Mouse (Mus musculus) adrenal gland, postnatal 10 days (tissue): Measurements from ENCODE around the gene Cacng6. TPM values are rescaled to one million over a fixed set of nuclear protein-coding genes. Genes with fewer than 3 reads are reported as not detected.

Experiments used
- DNase-seq: peaks from one replicate; pipeline ENCODE4 v3.0.0; 2021; ENCODE audit warnings: mixed read lengths
- total RNA-seq, 2 experiments: library from RNA; stranded (reverse); gene quantifications; 2 replicates each; pipeline ENCODE4 v1.2.3; 2021

Cacng6 gene
- total RNA-seq, 2 experiments from 2014 or later, result 1.5 to 6.5 TPM

DNA sequence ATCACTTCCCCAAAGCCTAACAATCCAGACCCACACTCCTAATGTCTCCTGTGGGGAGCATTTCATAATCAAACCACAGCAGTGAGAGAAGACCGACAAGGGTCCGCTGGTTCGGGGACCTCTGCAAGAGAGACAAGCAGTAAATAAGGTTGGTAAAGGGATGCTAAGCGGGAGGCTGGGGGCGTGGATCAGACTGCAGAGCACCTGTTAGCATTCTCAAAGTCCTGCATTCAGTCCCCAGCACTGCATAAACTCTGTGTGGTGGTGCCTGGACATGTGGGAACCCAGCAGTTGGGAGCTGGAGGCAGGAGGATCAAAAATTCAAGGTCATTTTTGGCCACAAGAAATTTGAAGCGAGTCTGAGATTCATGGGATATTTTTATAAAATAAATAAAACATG lies 4.1 kb upstream of the Cacng6 start:
- DNase-seq, result no peak

DNA sequence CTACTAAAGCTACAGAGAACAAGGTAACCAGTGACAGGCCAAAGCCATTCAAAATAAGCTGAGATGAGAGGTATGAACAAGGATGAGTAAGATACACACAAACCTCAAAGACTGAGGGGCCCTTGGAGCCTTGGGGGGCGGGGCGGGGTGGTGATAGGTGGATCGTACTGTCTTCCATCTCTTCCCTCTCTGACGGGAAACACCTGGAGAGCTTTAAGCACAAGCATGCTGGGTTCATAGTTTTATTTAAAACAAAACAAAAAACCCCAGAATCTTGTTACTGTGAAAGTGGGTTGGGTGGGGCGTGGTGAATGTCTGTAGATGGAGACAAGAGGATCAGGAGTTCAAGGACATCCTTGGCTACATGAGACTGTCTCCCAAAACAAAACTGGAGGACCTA lies 3.5 kb upstream of the Cacng6 start:
- DNase-seq, result no peak

DNA sequence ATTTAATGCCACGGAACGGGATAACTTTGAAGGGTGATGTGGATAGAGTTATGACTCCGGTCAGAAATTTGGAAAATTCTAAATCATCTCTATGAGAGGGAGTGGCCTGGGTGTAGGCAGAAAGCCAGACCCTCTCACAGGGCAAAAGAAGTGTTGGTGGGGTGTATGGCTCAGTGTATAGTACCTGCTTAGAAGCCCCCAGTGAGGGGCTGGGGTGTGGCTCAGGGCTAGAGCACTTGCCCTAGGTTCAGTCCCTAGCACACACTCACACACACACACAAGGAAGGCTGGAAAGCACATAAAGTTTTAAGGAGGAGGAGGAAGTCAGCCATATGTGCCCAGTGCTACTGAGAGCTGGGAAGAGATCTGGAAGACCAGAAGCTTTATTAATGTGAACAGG lies 2.7 kb upstream of the Cacng6 start:
- DNase-seq, result no peak

DNA sequence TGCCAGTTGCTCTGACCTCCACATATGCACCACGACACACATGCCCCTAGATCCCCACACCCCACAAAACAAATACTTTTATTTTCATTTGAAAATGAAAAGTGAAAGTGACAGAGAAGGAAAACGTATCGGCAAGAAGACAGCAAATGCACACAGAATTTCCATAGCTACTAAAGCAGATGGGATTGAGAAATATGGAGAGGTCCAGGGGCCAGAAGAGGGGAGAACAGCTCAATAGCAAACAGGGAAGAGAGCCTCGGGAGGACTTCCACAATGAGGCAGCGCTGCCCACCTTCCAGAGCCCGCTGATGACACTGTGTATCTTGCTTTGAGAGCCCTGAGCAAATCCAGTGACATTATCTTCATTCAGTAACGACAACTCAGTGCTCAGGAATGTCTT lies 1.9 kb upstream of the Cacng6 start:
- DNase-seq, result no peak

DNA sequence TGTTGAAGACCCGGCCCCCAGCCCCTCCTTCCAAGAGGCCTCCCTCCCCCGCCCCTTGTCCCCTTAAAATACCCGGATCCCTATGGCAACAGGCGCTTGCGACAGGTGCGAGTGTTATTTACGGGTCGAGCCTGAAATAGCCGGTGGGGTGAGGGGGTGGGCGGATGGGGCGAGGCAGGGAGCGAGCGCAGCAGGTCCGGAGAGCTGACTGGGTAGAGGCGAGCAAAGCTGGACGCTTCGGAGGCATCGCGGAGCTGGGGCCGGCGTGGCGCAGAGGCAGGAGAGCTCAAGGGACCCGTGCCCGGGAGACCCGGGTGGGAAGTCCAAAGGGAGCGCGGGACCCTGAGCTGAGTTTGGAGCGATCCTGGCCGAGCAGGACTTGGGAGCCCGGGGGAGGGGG lies 565 bp upstream of the Cacng6 start:
- peak; percentile 15 for DNase-seq

DNA sequence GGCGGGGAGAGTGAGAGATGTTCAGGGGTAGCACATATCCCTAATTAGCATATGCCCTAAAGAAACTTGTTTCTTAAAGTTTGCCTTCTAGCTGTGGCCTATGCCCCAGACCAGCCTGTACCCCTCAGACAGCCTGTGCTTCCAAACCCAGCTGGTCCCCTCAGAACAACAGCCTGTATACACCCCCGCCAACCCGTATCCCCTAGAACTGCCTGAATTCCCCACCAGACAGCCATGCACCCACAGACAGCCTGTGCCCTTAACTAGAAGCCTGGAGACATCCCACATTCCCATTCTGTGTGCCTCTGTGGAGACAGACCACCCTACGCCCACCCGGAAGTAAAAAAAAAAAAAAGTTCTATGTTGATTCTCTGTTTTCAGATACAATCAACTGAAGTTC lies 1.1 kb downstream of the Cacng6 start:
- no peak for DNase-seq

DNA sequence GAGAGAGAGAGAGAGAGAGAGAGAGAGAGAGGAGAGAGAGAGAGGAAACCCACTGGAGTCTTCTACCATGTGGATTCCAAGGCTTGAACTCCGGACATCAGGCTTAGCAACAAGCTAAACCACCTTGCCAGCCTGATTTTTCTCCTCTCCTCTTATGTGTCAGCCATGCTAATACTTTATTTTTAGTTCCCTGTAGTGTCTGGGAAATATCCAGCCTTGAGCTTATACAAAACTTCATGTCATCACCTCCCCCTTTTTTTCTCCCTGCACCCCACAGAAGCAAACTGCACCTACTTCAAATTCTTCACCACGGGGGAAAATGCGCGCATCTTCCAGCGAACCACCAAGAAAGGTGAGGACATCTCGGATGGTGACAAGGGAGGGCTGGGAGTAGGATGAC lies 6.2 kb downstream of the Cacng6 start:
- DNase-seq, result no peak

DNA sequence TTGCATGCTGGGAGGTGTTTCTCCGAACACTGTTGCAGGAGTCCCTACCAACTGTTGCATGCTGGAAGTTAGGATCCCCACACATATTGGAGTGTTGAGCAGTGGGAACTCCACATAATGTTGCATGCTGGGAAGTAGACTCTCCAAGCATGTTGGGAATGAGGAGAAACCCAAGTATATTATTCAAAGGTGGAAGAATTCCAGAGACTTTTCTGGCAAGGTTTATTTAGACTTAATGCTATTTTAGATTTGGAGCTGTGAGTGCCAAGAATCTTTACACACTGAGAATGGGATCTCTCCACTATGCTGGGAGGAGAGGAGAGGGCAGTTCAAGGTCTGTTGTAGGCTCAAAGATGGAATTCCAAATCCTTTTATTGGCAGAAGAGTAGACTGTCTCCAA lies 8.1 kb downstream of the Cacng6 start:
- no peak for DNase-seq

DNA sequence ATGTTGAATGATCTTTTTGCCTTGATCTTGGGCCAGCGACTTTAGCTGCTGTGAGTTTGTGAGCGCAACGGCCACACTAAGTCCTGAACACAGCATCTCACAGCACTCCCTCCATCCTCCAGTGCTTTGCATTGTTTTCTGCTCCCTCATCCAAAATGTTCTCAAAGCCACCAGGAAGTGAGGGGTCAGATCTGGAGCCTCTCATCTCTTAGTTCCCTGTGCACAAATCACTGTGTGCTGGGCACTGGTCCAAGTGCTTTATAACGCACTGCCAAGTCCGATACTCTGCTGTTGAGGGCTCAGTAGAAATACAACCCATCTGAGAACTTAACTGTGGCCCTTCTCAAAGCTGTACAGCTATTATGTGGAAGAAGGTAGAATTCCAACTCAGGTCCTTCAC lies 13.9 kb downstream of the Cacng6 start:
- DNase-seq, result peak; percentile 58

DNA sequence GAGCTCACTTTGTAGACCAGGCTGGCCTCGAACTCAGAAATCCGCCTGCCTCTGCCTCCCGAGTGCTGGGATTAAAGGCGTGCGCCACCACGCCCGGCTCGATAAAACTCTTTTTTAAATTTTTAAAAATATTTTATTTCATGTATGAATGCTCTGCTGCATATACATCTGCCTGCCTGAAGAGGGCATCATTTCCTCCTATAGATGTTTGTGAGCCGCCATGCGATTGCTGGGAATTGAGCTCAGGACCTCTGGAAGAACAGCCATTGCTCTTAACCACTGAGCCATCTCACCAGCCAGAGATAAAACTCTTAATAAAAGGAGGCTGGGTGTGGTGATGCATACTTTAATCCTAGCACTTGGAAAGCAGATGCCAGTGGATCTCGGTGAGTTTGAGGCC lies 16.0 kb downstream of the Cacng6 start:
- no peak for DNase-seq

DNA sequence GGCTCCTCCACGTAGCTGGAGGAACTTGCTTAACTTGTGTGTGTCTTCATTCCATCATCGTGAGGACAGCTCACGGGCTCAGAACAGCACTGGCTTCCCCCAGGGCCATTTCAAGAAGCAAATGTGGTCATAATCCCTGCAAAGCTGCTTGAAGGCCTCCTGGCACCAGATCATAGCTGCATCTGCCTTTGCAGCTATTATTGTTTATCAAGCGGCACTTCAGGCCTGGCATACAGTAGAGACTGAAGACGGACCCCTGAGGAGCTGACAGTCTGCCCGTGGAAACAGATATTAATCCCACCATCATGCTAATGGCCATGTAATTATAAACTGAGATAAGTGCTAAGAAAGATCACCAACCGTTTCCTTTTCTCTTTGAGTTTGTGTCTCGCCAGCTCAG lies 16.5 kb downstream of the Cacng6 start:
- no peak for DNase-seq

DNA sequence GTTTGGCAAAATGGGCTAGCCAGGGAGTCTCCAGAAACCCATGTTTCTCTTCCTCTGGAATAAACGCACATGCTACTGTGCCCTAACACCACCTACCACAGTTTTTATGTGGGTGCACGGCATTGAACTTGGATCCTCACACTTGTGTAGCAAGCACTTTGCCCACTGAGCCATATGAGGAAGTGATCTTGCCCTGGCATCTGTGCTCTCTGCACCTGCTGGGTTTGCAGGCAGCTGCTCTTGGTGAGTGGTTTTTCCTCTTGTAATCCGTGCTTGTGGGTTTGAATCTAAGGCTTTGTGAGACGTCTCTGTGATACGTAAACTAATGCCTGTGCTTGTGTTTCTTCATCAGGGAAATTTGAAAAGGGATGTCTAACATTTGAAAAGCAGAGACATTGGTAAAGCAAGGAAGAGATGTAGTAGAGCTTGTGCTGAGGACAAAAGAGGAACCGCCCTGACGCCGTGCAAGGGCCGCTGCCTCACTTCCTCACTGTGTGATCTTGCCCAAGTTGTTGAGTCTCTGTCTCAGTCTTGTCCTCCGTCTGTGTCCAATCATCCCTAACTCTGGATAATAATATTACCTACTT lies 18.6 kb downstream of the Cacng6 start:
- no peak for DNase-seq

DNA sequence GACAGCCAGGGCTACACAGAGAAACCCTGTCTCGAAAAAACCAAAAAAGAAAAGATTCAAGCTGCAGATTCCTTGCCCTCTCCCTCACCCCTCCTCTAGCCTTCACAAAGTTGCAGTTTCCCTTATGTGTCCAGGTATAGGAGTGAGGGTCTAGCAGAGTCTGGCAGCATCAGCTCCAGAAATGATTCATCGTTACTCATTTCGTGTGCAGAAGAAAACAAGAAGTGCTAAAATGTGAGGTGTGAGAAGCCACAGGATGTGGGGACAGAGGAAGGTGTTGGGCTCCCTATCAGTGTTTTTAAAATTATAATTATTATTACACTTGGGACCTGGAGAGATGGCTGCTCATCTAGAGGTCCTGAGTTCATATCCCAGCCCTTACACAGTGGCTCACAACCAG lies 20.7 kb downstream of the Cacng6 start:
- no peak for DNase-seq

DNA sequence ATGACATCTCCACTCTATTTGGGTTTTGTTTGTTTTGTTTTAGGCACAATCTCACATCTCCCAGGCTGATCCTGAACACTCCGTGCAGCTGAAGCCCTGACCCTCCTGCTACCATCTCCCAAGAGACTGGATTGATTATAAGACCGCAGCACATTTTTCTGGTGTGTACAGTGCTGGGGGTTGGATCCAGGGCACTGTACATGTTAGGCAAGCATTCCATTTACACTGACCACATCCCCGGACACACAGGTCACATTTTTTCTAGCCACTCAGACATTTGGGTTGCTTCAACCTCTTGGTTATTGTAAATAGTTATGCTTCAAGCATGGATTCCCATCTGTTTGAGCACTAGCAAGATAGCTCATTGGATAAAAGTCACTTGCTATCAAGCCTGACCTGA lies 22.6 kb downstream of the Cacng6 start:
- DNase-seq, result no peak

DNA sequence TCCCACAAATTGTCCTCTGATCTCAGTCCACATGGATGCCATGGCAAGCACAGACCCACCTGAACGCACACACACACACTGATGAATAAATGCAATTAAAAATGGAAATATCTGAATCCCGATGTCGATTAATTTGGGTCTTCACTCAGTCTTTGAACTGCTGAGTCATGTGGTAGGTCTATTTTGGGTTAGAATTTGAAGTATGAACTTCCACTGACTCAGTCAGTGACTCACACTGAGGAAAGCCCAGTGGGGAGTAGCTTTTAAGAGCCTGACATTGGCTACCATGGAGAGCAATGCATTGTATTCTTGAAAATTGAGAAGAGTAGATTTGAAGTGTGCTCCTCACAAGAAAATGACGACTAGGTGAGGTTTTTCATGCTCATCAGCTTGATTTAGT lies 23.0 kb downstream of the Cacng6 start:
- DNase-seq, result no peak

DNA sequence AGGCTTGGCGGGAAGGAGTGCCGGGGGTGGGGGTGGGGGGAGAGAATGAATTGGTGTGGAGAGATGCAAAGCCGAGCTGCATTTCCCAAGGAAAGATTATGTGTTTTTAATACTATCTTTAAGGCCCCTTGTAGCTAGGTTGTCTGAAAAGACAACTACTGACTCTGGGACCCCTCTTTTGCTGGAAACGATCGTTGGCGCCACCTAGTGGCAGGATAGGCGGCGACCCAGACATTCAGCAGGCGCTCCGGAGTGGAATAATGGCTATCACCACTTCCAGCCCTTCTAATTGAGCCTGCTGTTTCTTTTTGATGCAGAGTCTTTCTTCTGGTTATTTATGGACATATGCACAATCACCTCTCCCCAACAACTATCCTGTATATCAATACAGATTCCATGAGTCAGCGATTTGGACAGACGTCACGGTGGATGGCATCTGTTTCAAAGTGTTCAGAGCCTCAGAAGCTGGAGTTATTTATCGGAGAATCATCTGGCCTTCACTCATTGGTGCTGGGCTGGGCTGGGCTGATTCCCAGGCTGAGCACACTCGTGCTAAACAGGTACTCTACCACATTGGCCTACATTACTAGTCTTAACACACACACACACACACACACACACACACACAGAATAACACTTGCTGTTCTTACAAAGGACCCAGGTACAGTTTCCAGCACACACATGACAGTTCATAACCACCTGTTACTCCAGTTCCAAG lies 24.9 kb downstream of the Cacng6 start:
- DNase-seq, result peak; percentile 88

DNA sequence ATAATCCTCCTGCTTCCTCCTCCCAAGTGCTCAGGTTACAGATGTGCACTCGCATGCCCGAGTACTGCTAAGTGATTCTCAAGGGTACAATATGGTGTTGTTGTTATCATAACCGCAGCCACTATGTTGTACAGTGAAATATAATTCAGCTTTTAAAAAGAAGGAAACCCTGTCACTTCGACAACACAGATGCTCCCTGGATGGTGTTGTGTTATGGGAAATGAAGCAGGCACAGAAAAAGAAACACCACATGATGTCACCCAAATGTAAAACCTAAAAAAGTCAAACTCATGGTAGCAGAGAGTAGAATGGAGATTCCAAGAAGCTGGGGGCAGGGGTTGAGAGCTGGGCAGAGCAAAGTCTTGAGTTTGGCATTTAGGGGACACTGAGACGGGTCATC lies 26.7 kb downstream of the Cacng6 start:
- no peak for DNase-seq

DNA sequence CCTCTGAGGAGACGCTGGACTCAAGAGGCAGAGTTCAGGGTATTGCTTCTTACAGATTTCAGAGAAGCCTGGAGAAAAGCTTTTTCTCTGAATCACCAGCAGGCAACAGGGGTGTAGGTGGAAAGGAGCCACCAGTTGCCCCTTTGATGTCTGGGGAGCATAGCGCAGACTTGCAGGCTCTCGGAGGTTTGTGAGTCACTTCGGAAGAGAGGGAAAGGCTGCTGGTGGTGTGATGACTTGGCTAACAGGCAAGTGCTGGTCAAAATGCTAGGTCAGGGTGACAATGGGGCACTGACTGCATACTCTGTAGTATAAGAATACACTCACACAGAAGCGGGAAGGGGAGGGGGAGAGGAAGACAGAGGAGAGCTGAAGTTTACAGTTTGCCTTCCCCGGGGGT lies 27.2 kb downstream of the Cacng6 start:
- DNase-seq, result peak; percentile 15

DNA sequence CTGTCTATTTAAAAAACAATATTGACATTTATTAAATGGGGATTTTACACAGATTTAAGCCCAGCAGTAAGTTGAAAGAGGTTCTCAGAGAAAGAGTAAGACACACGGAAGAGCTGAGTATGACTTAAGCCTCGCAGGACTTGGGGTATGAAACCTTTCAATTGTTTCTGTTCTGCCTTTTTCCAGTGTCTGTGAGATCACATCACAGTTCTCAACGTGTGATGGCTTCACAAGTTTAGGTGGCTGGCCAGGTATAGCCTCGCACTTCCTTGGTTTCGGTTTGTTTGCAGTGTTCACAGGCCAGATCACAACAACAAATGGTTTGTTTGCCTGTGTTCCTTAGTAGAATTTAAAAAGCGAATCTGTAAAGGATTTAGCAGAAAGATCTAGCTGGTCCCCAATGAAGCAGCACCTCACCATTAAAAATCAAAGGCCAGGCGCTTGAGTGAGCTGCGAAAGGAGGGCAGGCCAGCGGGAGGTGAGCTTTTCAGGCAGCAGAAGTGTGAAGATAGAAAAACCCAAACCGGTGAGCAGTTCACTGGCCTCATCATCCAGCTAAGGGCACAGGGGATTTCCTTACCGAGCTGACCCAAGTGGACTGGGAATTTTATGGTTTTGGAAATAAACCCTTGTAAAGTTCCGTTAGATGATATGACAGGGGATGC lies 29.0 kb downstream of the Cacng6 start:
- no peak for DNase-seq

DNA sequence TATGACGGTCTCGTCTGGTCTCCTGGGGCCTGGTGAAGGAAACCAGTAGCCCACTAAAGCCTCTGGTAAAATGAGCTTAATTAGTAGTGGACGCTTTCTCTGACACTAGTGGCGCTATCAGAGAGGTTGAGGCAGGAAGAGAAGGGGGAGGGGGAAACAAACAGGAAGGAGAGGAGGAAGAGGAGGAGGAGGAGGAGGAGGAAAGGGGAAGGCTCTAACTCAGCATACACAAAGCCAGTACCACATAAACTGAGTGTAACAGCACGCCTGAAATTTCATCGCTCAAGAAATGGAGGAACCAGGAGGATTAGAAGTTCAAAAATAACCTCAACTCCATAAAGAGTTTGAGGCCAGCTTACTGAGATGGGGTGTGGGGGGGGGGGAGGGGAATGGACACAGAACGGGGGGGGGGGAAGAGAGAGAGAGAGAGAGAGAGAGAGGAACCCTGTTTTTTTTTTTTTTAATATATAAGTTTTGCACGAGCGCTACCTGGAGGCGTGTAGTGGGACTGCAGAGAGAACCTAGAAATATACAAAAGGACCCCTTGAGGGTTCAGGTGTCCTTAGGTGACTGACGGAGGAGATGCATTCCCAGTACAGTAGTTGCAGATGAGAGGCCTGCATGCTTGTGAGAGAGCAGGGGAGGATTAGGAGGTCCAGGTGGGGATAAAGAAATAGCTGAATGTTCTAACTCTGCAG lies 29.6 kb downstream of the Cacng6 start:
- no peak for DNase-seq

DNA sequence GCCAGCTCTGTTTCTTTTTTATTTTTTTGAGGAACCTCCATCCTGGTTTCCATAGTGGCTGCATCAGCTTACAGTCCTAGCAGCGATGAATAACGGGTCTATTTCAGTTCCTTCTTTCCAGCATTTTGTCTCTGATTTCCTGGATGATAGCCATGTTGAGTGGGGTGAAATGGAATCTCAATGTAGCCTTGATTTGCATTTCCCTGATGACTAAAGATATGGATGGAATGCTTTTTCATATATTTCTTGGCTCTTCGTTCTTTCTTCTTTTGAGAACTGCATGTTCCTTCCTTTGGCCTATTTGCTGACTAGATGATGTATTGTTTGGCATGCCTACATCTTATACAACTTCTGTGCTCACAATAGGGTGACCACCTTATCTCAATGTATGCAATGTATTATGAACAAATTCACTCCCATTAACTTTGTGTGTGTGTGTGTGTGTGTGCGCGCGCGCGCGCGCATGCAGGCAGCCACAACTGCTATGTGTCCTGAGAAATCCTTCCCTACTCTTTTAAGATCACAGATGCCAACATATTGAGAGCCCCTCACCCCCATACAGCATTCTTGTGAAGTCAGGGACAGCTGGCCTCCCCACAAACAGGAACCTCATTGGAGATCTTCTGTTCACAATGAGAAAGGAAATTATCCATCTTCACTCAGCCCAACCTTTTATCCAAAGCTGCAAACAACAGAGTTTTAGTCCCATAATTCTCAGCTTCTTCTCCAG lies 33.3 kb downstream of the Cacng6 start:
- peak; percentile 10 for DNase-seq

DNA sequence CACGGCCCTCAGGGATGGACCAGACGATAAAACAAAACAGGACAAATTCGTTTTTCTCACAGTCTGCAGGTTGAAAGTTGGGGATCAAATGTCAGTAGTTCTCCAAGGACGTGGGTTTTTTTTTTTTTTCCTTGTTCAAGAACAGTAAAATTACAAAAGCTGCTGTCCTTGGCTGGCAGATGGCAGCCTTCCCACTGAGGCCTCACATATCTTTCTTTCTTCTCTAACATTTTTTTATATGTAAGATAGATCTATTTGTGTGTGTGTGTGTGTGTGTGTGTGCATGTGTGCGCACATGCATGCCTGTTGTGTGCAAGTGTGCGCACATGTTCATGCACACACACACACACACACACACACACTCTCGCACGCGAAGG lies 33.8 kb downstream of the Cacng6 start:
- DNase-seq, result peak; percentile 61

DNA sequence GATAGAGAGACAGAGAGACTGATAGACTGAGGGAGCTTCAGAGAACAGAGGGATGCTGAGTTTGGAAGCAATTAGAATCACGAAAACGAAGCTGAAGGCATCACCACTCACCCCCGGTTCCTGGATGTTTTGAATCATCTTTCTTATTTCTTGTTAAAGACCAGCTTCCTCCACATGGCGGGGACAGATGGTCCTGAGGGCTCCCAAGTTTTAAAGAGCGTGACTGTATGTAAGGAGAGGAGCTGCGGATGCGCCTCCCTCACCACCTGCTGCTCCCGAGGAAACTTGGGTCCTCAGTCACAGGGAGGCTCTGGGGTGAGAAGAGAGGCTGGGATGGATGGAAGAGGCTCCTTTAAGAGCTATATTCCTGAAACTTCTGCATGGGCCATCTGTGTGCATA lies 36.3 kb downstream of the Cacng6 start:
- no peak for DNase-seq
